13 mouse cellular contexts compared by ENCODE assay signal in genomic region chr5:34191021-34191420, GRCm38 (mm10). TPM values are rescaled to one million over a fixed set of nuclear protein-coding genes. Genes with fewer than 3 reads are reported as not detected.
DNase-seq lines count a peak whose midpoint lies in the region; ATAC-seq and TF ChIP-seq lines count a peak whose summit lies in the region.
"Had no signal": no experiment of that assay in that cellular context is flagged by ENCODE, and none has a peak within 500 bp of the region (broad histone marks: within the 10 kb centered on the region; RNA-seq: fewer than 3 reads in every experiment).

No protein-coding gene starts in this region.

- no peak for ATAC-seq in intestine, embryonic 15.5 days

- H3K9me3 ChIP-seq in intestine, embryonic 15.5 days: no peaks in the 10 kb centered on the region
- H3K9me3 ChIP-seq: hindbrain, embryonic 15.5 days; limb, embryonic 13.5 days; midbrain, embryonic 12.5 days had no signal

- H3K36me3 ChIP-seq in intestine, embryonic 15.5 days: no peaks in the 10 kb centered on the region
- H3K36me3 ChIP-seq: hindbrain, embryonic 15.5 days; limb, embryonic 13.5 days; midbrain, embryonic 12.5 days had no signal

- DNase-seq in gastrocnemius, adult 2 months: peak; percentile 59
- no peak for DNase-seq in gastrocnemius, adult 18-20 months (ENCODE audit: low spot score)
- DNase-seq in ovary, adult 18-20 months (ENCODE audit: low spot score): peak; percentile 46
- no peak for DNase-seq in ovary, postnatal 10 days (ENCODE audit: low spot score)
- DNase-seq in kidney, postnatal 10 days: peak; percentile 69
- DNase-seq in ovary, postnatal 36 days (ENCODE audit: low spot score): peak; percentile 48
- no peak for DNase-seq in frontal cortex, postnatal 10 days (ENCODE audit: low spot score in 2 of 2)
- DNase-seq: gastrocnemius, postnatal 10 days; right cerebral cortex, postnatal 4 days had no signal

- 54% methylated on average over 4 of the region's 4 CpGs for WGBS in intestine, embryonic 15.5 days

- peaks cover 9% of the 10 kb centered on the region; the same call in 1 of the 2 replicates for H3K4me1 ChIP-seq in intestine, embryonic 15.5 days (replicated peaks)

- H3K4me3 ChIP-seq in gastrocnemius, adult 2 months: no peak overlapping the region
- no peak overlapping the region for H3K4me3 ChIP-seq in intestine, embryonic 15.5 days (replicated peaks)
- H3K4me3 ChIP-seq: hindbrain, embryonic 15.5 days; limb, embryonic 13.5 days; midbrain, embryonic 12.5 days had no signal

- peak overlapping the region; percentile 12; the same call in 1 of the 2 replicates for H3K27ac ChIP-seq in gastrocnemius, adult 2 months
- H3K27ac ChIP-seq in intestine, embryonic 15.5 days: no peak overlapping the region
- H3K27ac ChIP-seq: hindbrain, embryonic 15.5 days; limb, embryonic 13.5 days; midbrain, embryonic 12.5 days had no signal

- TF ChIP-seq CTCF in gastrocnemius, adult 2 months (IDR thresholded peaks at IDR 0.05): no peak

- no peak overlapping the region for H3K9ac ChIP-seq in intestine, embryonic 15.5 days
- H3K9ac ChIP-seq: hindbrain, embryonic 15.5 days; limb, embryonic 13.5 days; midbrain, embryonic 12.5 days had no signal

- no peaks in the 10 kb centered on the region for H3K27me3 ChIP-seq in intestine, embryonic 15.5 days (replicated peaks)
- H3K27me3 ChIP-seq: hindbrain, embryonic 15.5 days; limb, embryonic 13.5 days had no signal

- intact Hi-C loops in gastrocnemius, adult 2 months (cut with DNase I): no loop called here

- no peak overlapping the region for H3K4me2 ChIP-seq in intestine, embryonic 15.5 days (replicated peaks)
- H3K4me2 ChIP-seq: hindbrain, embryonic 15.5 days; limb, embryonic 13.5 days; midbrain, embryonic 12.5 days had no signal

RNA-seq across cellular contexts. Expression of gene Mxd4, which starts 3.5 kb away (rescaled TPM):
- 10 to 100 TPM; 25.8 to 35.6 TPM for total RNA-seq in gastrocnemius, adult 2 months (2021)
- 10 to 100 TPM; 24.5 to 25.4 TPM for total RNA-seq in gastrocnemius, adult 18-20 months (2021)
- polyA plus RNA-seq in intestine, embryonic 15.5 days (2015; fragmentation: Nextera tagmentation; extraction: Ambion mirVana): 18.7 and 19.4 TPM in 2 replicates

RNA-seq across cellular contexts. Expression of gene Haus3, which starts 21.7 kb away (rescaled TPM):
- 1 to 10 TPM; 3.2 to 4.2 TPM for total RNA-seq in gastrocnemius, adult 2 months (2021)
- 1 to 10 TPM; 2.7 to 2.8 TPM for total RNA-seq in gastrocnemius, adult 18-20 months (2021)
- polyA plus RNA-seq in intestine, embryonic 15.5 days (2015; fragmentation: Nextera tagmentation; extraction: Ambion mirVana): 30.1 and 34.4 TPM in 2 replicates

RNA-seq across cellular contexts. Expression of gene Poln, which starts 21.8 kb away (rescaled TPM):
- 1 to 10 TPM; 1.1 to 2.1 TPM for total RNA-seq in gastrocnemius, adult 2 months (2021)
- total RNA-seq in gastrocnemius, adult 18-20 months (2021): under 1 TPM; 0.68 to 0.78 TPM
- polyA plus RNA-seq in intestine, embryonic 15.5 days (2015; fragmentation: Nextera tagmentation; extraction: Ambion mirVana): 0.51 and 0.84 TPM in 2 replicates

Comparison
In these comparisons a context has a peak if more than half of its experiments do, and no peak if none do; other contexts are left out.
1. DNase-seq: peak in gastrocnemius, adult 2 months (single experiment), ovary, adult 18-20 months (single experiment), kidney, postnatal 10 days (single experiment) and ovary, postnatal 36 days (single experiment); none in gastrocnemius, adult 18-20 months (single experiment), ovary, postnatal 10 days (single experiment) and frontal cortex, postnatal 10 days (0 of 2).